In genomic region chr6:18421561-18421960, GRCm38 (mm10) we compare ENCODE assay signal across 22 mouse cellular contexts.
DNase-seq lines count a peak whose midpoint lies in the region; ATAC-seq and TF ChIP-seq lines count a peak whose summit lies in the region.
"Had no signal": no experiment of that assay in that cellular context is flagged by ENCODE, and none has a peak within 500 bp of the region (broad histone marks: within the 10 kb centered on the region; RNA-seq: fewer than 3 reads in every experiment).

No protein-coding gene starts in this region.

- no peak overlapping the region for H3K9ac ChIP-seq in kidney, embryonic 15.5 days
- no peak overlapping the region for H3K9ac ChIP-seq in MEL (ENCODE audit: control insufficient read depth, low read depth, low read length, poor library complexity, severe bottlenecking)
- H3K9ac ChIP-seq: forebrain, embryonic 13.5 days; heart, embryonic 15.5 days; hindbrain, embryonic 13.5 days had no signal

- WGBS in kidney, embryonic 15.5 days: 71% methylated on average over 2 of the region's 2 CpGs

- DNase-seq in kidney, adult 11 months: no peak
- peak; percentile 1 for DNase-seq in A20 (ENCODE audit: low read depth, low spot score)
- peak; percentile 53 for DNase-seq in MEL (ENCODE audit: low read depth, low spot score)
- DNase-seq in right cerebral cortex, adult 2 months (ENCODE audit: low spot score in 2 of 2): no peak
- DNase-seq: adrenal gland, adult 2 months; adrenal gland, postnatal 25 days; cerebellum, adult 2 months; cerebellum, postnatal 10 days; gastrocnemius, postnatal 10 days; heart, adult 18-20 months; heart, postnatal 14 days had no signal

- ATAC-seq in kidney, embryonic 15.5 days (replicated peaks; ENCODE audit: low FRiP score): 0 out of 2 replicates have a peak, but pooled peaks have one; percentile 19
- ATAC-seq in megakaryocyte progenitor cell, adult 5-6 weeks (replicated peaks; ENCODE audit: poor library complexity): 0 out of 2 replicates have a peak, but pooled peaks have one; percentile 29
- ATAC-seq: activated CD4-positive, CD25-positive, alpha-beta regulatory T cell, adult 4 months; forebrain, embryonic 13.5 days; Patski had no signal

- TF ChIP-seq EP300 in MEL (IDR thresholded peaks at IDR 0.05; ENCODE audit: low read depth in 1 of 2, low read length in 2 of 2): no peak

- no peak for TF ChIP-seq RAD21 in MEL (IDR thresholded peaks at IDR 0.05; ENCODE audit: low read depth, low read length)

- H3K4me1 ChIP-seq in kidney, embryonic 15.5 days: peaks cover 11% of the 10 kb centered on the region
- H3K4me1 ChIP-seq in MEL (ENCODE audit: control insufficient read depth in 1 of 2, insufficient read depth in 2 of 2, low read length in 2 of 2): peaks cover 2 to 9% of the 10 kb centered on the region in 2 experiments; a peak in 3 of 4 replicates
- H3K4me1 ChIP-seq: heart, embryonic 10.5 days; heart, embryonic 15.5 days; hindbrain, embryonic 13.5 days had no signal

- no peak overlapping the region for H3K27ac ChIP-seq in kidney, embryonic 15.5 days
- H3K27ac ChIP-seq in MEL (ENCODE audit: control insufficient read depth, low read depth, low read length): no peak overlapping the region
- H3K27ac ChIP-seq: embryonic facial prominence, embryonic 10.5 days; forebrain, embryonic 13.5 days; heart, embryonic 10.5 days; heart, embryonic 15.5 days; hindbrain, embryonic 13.5 days; hindbrain, postnatal 0 days had no signal

- no peak for TF ChIP-seq CTCF in MEL (IDR thresholded peaks at IDR 0.05 in 2 of 3, conservative IDR thresholded peaks at IDR 0.05 in 1 of 3; ENCODE audit: control insufficient read depth in 1 of 3, insufficient read depth in 1 of 3, low read depth in 2 of 3, low read length in 3 of 3, poor library complexity in 1 of 3, severe bottlenecking in 1 of 3)

- no peak overlapping the region for H3K4me2 ChIP-seq in kidney, embryonic 15.5 days
- H3K4me2 ChIP-seq: forebrain, embryonic 13.5 days; heart, embryonic 15.5 days; hindbrain, embryonic 13.5 days had no signal

- H3K27me3 ChIP-seq in kidney, embryonic 15.5 days: no peaks in the 10 kb centered on the region
- H3K27me3 ChIP-seq in MEL (ENCODE audit: control insufficient read depth in 1 of 2, insufficient read depth in 2 of 2, low read length in 2 of 2): no peaks in the 10 kb centered on the region
- H3K27me3 ChIP-seq: forebrain, embryonic 13.5 days; heart, embryonic 15.5 days; hindbrain, embryonic 13.5 days had no signal

- no peak for TF ChIP-seq POLR2A in MEL (IDR thresholded peaks at IDR 0.05; ENCODE audit: control insufficient read depth in 1 of 2, insufficient read depth in 1 of 2, low read depth in 1 of 2, low read length in 2 of 2, poor library complexity in 1 of 2)

- H3K36me3 ChIP-seq in kidney, embryonic 15.5 days: no peaks in the 10 kb centered on the region
- peaks cover 0 to 15% of the 10 kb centered on the region in 2 experiments; a peak in 2 of 4 replicates for H3K36me3 ChIP-seq in MEL (ENCODE audit: control insufficient read depth in 1 of 2, insufficient read depth in 2 of 2, low read length in 2 of 2)
- H3K36me3 ChIP-seq: embryonic facial prominence, embryonic 10.5 days; G1E; heart, embryonic 10.5 days; heart, embryonic 15.5 days had no signal

- no peaks in the 10 kb centered on the region for H3K79me2 ChIP-seq in MEL (ENCODE audit: control insufficient read depth, insufficient read depth, low read length, poor library complexity)

- no peaks in the 10 kb centered on the region for H3K9me3 ChIP-seq in kidney, embryonic 15.5 days (replicated peaks)
- no peaks in the 10 kb centered on the region for H3K9me3 ChIP-seq in MEL (replicated peaks; ENCODE audit: insufficient read depth, low read length)
- H3K9me3 ChIP-seq: embryonic facial prominence, embryonic 10.5 days; forebrain, embryonic 13.5 days; G1E; heart, embryonic 10.5 days; heart, embryonic 15.5 days; hindbrain, embryonic 13.5 days had no signal

- no peak overlapping the region for H3K4me3 ChIP-seq in kidney, embryonic 15.5 days (replicated peaks)
- no peak overlapping the region for H3K4me3 ChIP-seq in MEL (ENCODE audit: control insufficient read depth in 1 of 2, insufficient read depth in 1 of 2, low read depth in 2 of 2, low read length in 2 of 2)
- H3K4me3 ChIP-seq: embryonic facial prominence, embryonic 10.5 days; forebrain, embryonic 13.5 days; heart, embryonic 10.5 days; heart, embryonic 15.5 days; hindbrain, embryonic 13.5 days had no signal

TF ChIP-seq in MEL, 35 proteins besides CTCF, POLR2A, EP300 and RAD21:
- no peak for TF ChIP-seq POLR2AphosphoS2 (IDR thresholded peaks at IDR 0.05; ENCODE audit: low read length)
- TF ChIP-seq USF2 (IDR thresholded peaks at IDR 0.05; ENCODE audit: borderline replicate concordance in 1 of 2, insufficient read depth in 1 of 2, low read depth in 1 of 2, low read length in 2 of 2): no peak
- no peak for TF ChIP-seq ZMIZ1 (IDR thresholded peaks at IDR 0.05; ENCODE audit: low read depth, low read length)
- TF ChIP-seq ZNF384 (IDR thresholded peaks at IDR 0.05; ENCODE audit: low read depth, low read length): no peak
- TF ChIP-seq RCOR1 (IDR thresholded peaks at IDR 0.05; ENCODE audit: low read depth, low read length): no peak
- no peak for TF ChIP-seq SIN3A (IDR thresholded peaks at IDR 0.05; ENCODE audit: low read length)
- TF ChIP-seq MYC (IDR thresholded peaks at IDR 0.05; ENCODE audit: low read depth, low read length): no peak
- TF ChIP-seq CHD2 (IDR thresholded peaks at IDR 0.05; ENCODE audit: low read length): no peak
- no peak for TF ChIP-seq MEF2A (IDR thresholded peaks at IDR 0.05; ENCODE audit: extremely low read depth, insufficient replicate concordance, low read depth, low read length, poor library complexity, severe bottlenecking)
- no peak for TF ChIP-seq SMC3 (IDR thresholded peaks at IDR 0.05; ENCODE audit: low read depth, low read length)
- TF ChIP-seq HCFC1 (IDR thresholded peaks at IDR 0.05; ENCODE audit: low read depth, low read length): no peak
- no peak for TF ChIP-seq UBTF (IDR thresholded peaks at IDR 0.05; ENCODE audit: borderline replicate concordance, insufficient read depth, low read depth, low read length)
- TF ChIP-seq ZKSCAN1 (IDR thresholded peaks at IDR 0.05; ENCODE audit: low read depth, low read length): no peak
- TF ChIP-seq JUND (IDR thresholded peaks at IDR 0.05; ENCODE audit: low read depth, low read length): no peak

Comparison
In these comparisons a context has a peak if more than half of its experiments do, and no peak if none do; other contexts are left out.
1. DNase-seq: peak in A20 (single experiment) and MEL (single experiment); none in kidney, adult 11 months (single experiment) and right cerebral cortex, adult 2 months (0 of 2).